Mouse (Mus musculus) forebrain, embryonic 12.5 days (tissue): ENCODE measurements around the gene Msi2. TPM values are rescaled to one million over a fixed set of nuclear protein-coding genes. Genes with fewer than 3 reads are reported as not detected.

Source experiments
- ATAC-seq: fragments of 200-750 bp; cut with Nextera tagmentation; 2 replicates; pipeline ENCODE4 v1.8.0; 2017; ENCODE audit warnings: moderate TSS enrichment; ENCODE audit not compliant: low FRiP score
- H3K27ac ChIP-seq: fragments of 300-500 bp; sonication (generic); 2 replicates; pipeline ENCODE4 v1.5.1; 2016; ENCODE audit warnings: mild to moderate bottlenecking
- H3K27me3 ChIP-seq: fragments of 300-500 bp; sonication (generic); 2 replicates; pipeline ENCODE4 v1.6.1; 2016; ENCODE audit warnings: mild to moderate bottlenecking
- H3K36me3 ChIP-seq: fragments of 300-500 bp; sonication (generic); replicated peaks from 2 replicates; pipeline ENCODE4 v1.6.1; 2016; ENCODE audit warnings: mild to moderate bottlenecking
- H3K4me1 ChIP-seq: fragments of 300-500 bp; sonication (generic); 2 replicates; pipeline ENCODE4 v1.6.1; 2016
- H3K4me2 ChIP-seq: fragments of 300-500 bp; sonication (generic); 2 replicates; pipeline ENCODE4 v1.6.1; 2016; ENCODE audit warnings: mild to moderate bottlenecking, moderate library complexity
- H3K4me3 ChIP-seq: fragments of 300-500 bp; sonication (generic); replicated peaks from 2 replicates; pipeline ENCODE4 v1.5.1; 2016; ENCODE audit warnings: mild to moderate bottlenecking
- H3K9ac ChIP-seq: fragments of 300-500 bp; sonication (generic); 2 replicates; pipeline ENCODE4 v1.6.1; 2016; ENCODE audit warnings: mild to moderate bottlenecking
- H3K9me3 ChIP-seq: fragments of 300-500 bp; sonication (generic); 2 replicates; pipeline ENCODE4 v1.6.1; 2016
- WGBS: fragments of 180-500 bp; shearing (Covaris S2); methylation state at CpG from one replicate; pipeline ENCODE4 v1.1.7; 2016; 5-methylcytosine and 5-hydroxymethylcytosine counted together
- microRNA-seq: library from miRNA; unstranded; fragments of <30 nt; microRNA quantifications from one replicate; pipeline ENCODE4, GENCODE M21; 2017
- polyA plus RNA-seq: library from polyadenylated mRNA; unstranded; fragments of >200 nt; fragmentation: Nextera tagmentation; extraction: Ambion mirVana; gene quantifications from 2 replicates; pipeline ENCODE4 v1.2.1, GENCODE M21; 2016

Msi2 gene
- polyA plus RNA-seq, 1 experiment from 2014 or later, result 35.8 TPM

DNA sequence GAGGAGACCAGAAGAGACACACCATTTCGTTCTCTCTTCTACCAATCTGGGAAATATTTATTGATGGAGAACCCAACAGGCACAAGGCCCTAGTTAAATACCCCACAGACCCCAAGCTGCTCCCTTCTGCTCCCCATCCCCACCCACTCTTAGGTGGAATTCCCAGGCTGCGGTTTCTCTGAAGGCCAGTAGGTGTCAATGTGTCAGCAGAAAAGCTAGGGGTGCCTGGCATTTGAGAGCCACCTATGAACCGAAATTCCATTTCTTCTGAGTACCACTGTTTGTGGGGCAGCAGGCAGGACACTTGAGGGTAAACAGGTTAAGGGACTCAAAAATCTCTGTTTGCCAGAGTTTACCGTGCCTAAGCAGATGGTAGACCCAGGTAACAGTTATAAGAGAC, 426.6 kb downstream of the Msi2 start:
- Histone ChIP-seq H3K4me1 (peaks cover 41% of the 10 kb centered on the region), H3K9ac (no peak overlapping the region), H3K36me3 (no peaks in the 10 kb centered on the region), H3K9me3 (no peaks in the 10 kb centered on the region), H3K4me2 (no peak overlapping the region), H3K4me3 (no peak overlapping the region), H3K27me3 (peaks cover 23% of the 10 kb centered on the region), H3K27ac (no peak overlapping the region)
- 43% methylated on average over 4 of the region's 4 CpGs for WGBS
- no peak for ATAC-seq

DNA sequence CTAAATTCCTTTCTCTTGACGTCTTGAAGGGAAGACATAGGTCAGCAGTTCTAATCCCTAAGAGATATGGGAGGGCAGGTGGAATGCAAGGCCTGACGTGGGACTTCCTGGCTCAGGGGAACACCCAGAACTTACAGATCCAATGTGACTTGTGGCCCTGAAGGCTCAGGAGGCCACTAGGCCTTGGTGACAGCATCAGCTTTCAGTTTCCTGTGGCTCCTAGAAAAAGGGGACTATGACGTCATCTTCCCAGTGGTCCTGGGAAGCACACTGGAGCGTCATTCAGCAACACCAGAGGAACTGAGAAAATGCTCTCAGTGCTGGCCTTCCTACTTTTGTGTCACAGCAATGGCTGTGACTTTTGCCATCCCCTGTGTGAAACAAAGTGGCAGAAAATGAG, 427.1 kb downstream of the Msi2 start:
- ATAC-seq, result no peak
- Histone ChIP-seq H3K27me3 (peaks cover 23% of the 10 kb centered on the region), H3K4me3 (no peak overlapping the region), H3K9ac (no peak overlapping the region), H3K9me3 (no peaks in the 10 kb centered on the region), H3K27ac (no peak overlapping the region), H3K4me2 (no peak overlapping the region), H3K4me1 (peaks cover 40% of the 10 kb centered on the region), H3K36me3 (no peaks in the 10 kb centered on the region)
- 61% methylated on average over 4 of the region's 4 CpGs for WGBS

Small RNA genes within 50 kb of the gene (microRNA-seq; reads per million reads assigned to microRNA genes)
- not detected for gene Mir378b

Other genes starting within 250 kb of the Msi2 start
- 20.9 and 23.3 TPM in 2 replicates for gene Akap1, start 146.1 kb upstream of the Msi2 start, polyA plus RNA-seq
- gene Scpep1, start 237.0 kb upstream of the Msi2 start, polyA plus RNA-seq, result 47.3 and 49.7 TPM in 2 replicates
- gene Elobl, start 248.4 kb upstream of the Msi2 start, polyA plus RNA-seq, result not detected in 2 replicates